Mouse (Mus musculus): Measurements from ENCODE around the gene S100a2.

The S100a2 gene

DNA sequence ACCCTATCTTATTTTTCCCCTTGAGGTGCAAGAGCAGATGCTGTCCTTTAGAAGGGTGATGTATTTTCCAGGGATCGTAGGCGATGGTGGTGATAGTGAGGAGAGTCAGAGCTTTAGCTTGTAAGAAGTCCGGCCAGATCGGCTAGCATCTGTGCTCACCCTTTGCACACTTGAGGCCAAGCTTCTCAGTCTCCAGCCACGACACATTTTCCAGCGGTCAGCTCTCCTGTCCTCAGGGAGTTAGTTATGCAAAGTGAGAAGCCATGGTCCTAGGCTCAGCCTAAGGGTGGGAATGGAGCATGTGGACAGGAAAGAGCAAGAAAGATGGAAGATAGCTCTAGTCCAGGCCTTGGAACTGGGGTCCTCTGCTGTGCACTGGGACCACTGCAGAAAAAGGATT, 6.8 kb downstream of the S100a2 start:
- DNase-seq (ENCODE audit: low read depth, low spot score) = no peak

DNA sequence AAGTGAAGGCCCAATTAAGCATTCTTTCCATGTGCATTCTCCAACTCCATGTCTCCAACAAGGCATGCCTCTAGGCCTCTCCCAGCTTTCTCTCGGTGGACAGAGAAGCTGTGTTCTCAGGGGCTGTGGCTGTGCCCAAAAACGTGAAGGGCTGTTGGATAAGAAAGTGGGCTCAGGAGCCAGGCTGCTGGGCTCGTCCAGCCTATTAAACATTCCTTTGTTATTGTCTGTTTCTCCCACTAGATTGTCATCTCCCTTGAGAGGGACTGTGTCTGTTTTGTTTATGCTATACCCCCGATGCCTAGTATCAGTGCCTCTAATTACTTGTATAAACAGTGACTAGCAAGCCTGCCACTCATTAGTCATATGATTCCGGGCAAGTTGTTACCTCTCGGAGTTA, 7.7 kb downstream of the S100a2 start:
- DNase-seq (ENCODE audit: low read depth, low spot score) = no peak

DNA sequence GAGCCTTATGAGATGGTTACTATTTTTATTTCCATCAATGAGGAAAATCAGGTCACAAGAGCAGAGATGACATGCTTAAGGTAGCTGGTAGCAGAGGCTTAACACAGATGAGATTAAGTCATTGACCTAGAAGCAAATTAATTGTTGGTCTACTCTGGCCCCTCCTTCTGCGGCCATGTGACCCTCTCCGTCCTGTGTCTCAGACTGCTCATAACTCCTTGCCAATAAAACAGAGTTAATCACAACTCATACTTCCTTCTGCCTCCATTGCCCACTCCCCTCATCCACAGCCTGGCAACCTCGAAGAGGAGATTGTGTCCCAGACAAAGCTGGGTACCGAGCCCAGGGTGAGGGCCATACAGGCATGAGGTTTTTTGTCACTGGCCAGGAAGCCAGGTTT, 8.2 kb downstream of the S100a2 start:
- no peak for DNase-seq (ENCODE audit: low read depth, low spot score)

DNA sequence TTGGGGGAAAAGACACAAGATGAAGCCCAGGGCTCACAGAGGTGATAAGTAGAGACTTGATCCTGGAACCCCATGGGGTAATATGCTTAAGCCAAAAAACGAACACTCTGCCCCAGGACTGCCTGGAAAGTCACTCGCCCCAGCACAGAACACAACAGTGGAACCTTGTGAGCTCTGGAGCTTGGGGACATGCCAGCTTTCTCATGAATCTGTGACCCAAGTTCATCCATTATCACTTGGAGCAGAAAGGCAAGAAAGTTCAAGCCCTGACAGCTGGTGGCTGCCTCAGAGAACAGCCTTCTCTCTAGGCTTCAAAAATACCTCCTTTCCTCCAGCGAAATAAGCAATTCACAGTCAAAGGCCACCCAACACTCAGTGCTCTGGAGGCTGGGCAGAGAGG, 9.4 kb downstream of the S100a2 start:
- no peak for DNase-seq (ENCODE audit: low read depth, low spot score)

DNA sequence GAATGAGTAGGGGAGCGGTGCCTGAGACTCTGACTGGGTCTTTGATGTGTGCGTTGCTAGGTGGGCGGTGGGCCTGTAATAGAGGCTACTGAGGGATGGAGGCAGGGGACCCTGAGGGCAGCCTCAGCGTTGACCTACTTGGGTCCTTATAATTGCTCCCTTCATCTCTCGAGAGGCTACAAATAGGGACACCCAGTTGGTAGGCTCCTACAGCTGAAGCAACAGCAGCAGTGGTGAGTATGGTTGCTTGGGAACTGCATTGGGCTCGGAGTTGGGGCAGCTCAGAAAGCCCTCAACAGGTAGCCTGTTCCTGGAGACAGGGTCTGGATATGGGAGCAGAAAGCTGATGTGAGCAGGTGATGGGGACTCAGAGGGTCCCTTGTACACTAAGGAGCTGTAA, 10.0 kb downstream of the S100a2 start:
- no peak for DNase-seq (ENCODE audit: low read depth, low spot score)

DNA sequence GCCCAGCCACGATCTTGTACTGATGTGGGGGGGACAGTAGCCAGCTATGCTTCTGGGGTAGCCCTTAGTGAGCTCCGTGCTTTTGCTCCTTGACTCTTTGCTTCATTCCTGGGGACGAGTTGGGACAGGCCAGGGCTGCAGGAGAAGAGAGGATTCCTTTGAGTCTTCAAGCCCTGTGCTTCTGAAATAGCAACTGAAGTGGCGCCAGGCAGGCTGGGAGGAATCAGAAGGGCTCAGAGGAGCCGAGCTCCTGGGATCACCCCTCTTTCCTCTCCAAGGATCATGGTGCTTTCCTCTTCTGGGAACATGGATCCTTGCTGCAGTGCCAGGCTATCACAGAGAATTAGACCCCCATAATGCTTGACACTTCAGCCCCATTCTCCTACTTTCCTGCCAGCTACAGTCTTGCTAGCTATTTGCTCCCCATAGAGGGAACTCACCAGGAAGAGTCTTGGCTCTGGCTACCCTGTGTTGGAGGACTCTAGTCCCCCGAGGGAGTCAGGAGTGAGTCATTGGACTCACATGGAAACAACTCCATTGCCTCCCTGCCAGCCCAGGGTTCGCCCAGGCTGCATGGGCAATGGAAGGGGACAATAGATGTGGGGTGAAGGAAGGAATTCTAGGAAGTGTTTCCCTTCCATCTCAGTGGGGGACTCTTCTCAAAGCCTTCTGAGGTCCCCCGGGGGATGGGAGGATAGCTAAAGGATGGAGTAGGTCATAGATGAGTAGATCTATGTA, 10.6 kb downstream of the S100a2 start:
- no peak for DNase-seq (ENCODE audit: low read depth, low spot score)

DNA sequence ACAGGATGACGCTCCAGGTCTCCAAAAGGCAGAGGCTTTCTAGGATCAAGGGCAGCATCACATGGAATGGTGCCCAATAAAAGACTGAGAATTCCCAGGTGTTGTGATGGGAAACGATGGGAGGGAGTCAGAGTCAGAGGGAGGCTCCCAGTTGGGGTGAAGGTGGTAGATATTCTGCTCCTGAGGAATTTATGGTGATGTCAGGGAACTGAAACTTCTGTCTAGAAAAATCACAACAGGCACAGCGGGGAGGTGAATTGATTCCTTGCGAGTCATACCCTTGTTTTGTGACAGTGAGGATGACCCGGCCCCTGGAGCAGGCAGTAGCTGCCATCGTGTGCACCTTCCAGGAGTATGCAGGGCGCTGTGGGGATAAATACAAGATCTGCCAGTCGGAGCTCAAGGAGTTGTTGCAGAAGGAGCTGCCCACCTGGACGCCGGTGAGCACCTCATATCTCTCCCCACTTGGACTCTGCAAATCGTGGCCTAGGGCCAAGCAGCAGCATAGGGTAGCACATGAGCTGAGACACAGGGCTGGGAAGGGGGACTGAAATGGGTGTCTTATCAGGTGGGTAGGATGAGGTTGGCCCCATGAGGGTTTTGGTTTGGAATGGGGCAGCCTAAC, 11.6 kb downstream of the S100a2 start, which contains the start of gene Gm42674:
Gene Gm42674 (plus strand): TSS at position 419 of the 625 bp plus-strand sequence.
- DNase-seq (ENCODE audit: low read depth, low spot score) = no peak

DNA sequence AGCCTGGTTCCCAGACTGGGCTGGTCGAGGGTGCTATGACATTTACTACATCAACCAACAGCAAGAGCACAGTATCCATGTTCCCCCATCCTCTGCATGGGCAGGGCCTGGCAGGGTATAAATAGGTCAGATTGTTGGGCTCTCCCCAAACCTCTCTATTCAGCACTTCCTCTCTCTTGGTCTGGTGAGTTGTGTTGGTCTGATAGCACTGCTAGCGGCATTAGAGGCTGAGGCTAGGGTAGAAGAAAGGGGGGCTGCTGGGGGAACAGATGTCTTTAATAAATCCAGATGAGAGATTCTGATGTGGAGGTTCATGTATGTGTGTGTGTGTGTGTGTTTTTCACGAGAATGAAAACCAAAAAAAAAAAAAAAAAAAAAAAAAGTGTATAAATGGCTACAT, 13.6 kb downstream of the S100a2 start, which contains the start of gene S100a4:
Gene S100a4 (plus strand): TSS at position 149 of the 400 bp plus-strand sequence.
- DNase-seq (ENCODE audit: low read depth, low spot score) = no peak

DNA sequence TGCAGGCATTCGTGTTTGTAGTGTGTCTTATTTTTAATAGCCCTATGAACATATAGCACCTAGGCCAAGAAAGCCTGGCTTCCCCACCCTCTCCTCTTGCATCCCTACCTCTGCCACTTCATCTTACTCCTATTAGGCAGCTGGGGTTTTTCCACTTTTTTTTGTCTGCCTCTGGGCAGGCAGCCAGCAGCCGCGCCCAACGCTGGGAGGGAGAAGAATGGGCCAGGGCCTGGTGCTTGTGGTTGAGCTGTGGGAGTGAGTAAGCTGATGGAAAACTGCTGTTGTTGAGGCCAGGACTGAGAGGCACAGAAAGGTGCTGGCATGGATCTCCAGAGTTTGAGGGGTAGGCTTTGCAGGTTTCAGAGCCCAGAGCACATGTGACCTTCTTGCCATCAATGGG, 14.4 kb downstream of the S100a2 start:
- no peak for DNase-seq (ENCODE audit: low read depth, low spot score)

DNA sequence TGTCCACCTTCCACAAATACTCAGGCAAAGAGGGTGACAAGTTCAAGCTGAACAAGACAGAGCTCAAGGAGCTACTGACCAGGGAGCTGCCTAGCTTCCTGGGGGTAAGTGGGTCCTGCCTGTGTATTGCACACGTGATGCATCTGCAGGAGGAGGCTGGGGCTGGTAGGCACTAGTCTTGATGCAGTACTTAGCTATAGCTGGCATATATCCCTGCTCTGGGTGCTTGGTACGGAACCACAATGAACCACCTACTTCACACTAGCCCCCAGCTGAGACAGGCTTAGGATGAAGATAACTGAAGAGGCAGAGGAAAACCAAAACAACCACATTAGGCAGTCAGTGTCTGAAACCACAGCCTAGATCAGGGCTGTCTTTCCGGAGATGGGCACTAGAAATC, 15.0 kb downstream of the S100a2 start:
- DNase-seq (ENCODE audit: low read depth, low spot score) = no peak

DNA sequence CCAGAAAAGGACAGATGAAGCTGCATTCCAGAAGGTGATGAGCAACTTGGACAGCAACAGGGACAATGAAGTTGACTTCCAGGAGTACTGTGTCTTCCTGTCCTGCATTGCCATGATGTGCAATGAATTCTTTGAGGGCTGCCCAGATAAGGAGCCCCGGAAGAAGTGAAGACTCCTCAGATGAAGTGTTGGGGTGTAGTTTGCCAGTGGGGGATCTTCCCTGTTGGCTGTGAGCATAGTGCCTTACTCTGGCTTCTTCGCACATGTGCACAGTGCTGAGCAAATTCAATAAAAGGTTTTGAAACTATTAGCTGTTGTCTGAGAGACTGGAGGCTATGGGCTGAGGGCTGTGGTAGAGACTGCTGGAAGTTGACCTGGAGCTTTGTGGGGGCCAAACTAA, 15.7 kb downstream of the S100a2 start:
- DNase-seq (ENCODE audit: low read depth, low spot score) = no peak

DNA sequence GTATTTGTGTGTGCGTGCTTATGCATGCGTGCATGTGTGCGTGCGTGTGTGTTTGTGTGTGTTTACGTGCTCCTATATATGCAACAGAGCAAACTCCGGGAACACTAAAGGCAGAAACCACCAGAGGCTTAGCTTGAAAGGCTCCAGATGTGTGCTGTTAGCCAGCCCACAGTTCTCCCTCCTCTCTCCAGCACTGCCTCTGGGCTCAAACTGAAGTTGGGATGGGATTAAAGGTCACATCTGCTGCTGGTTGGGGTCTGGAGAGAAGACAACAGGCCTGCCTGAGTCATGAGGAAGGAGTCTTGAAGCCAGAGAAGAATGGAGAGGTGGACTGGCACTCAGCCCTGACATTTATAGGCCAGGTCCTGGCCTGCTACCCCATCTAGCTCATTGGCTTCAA, 16.1 kb downstream of the S100a2 start:
- no peak for DNase-seq (ENCODE audit: low read depth, low spot score)

DNA sequence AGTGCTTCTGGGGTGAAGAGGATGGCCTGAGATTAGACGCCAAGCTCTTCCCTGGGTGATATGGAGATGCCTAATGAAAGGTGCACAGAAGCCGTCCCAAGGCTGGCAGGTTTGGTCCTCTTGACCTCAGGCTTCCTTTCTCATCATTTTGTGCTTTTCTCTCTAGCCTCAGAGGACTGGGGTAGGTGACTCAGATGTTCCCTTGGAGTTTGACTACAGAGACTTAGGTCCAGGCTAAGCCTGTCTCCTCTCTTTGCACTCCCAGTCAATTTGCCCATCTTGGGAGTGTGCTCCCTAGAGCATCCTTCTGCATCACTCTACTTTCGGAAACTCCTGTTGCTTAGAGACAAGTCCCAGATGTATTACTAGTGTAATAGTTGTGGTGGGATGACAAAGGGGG, 17.3 kb downstream of the S100a2 start:
- no peak for DNase-seq (ENCODE audit: low read depth, low spot score)

DNA sequence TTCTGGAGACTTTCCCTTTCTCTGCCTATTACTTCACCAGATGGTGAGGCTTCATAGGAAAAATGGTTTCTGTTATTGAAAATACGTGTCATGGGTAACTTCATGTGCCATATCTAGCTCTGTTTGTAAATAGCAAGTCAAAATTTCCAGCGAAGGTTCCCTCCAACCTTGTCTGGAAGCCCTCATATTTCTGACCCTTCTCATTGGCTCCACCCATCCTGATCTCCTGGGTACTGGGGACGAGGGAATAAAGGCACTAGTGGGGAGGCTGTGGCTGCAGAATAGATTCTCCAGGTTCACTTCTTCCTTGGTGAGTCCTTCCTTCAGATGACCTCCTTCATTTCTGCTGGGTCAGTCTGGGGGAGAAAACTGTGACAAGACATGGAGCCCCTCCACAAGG, 18.2 kb downstream of the S100a2 start, which contains the start of gene S100a5:
Gene S100a5 (plus strand): TSS at position 301 of the 400 bp plus-strand sequence.
- DNase-seq (ENCODE audit: low read depth, low spot score) = no peak

DNA sequence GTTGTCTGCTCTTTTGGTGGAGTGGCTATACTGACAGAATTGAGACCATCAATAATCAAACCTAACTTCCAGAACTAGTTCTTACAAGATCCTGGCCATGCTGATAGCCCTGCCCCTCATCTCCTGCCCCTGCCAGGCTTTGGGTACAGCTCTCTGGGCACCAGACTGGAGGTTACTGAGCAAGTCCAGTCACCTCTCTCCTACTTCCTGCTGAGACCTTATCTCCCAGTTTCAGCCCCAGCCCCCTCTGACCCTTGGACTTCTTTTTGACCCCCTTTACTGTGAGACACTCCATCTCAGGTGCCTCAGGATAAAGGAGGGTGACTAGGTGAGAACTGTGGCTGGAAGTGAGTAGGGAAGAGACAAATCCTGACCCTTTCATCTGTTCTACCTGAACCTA, 19.1 kb downstream of the S100a2 start:
- DNase-seq (ENCODE audit: low read depth, low spot score) = no peak

DNA sequence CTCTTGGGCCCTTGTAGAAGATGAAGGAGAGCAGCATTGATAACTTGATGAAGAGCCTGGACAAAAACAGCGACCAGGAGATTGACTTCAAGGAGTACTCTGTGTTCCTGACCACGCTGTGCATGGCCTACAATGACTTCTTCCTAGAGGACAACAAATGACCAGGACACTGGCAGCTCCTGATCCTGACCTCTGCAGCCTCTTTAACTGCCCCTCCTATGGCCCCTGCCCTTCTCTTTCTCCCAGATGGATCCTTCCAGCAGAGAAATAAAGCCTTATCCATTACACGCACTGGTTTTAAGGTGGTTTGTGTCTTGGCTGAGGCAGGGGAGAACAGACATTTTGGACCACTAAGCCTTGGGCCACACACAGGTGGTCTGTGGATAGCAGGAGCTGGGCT, 21.4 kb downstream of the S100a2 start:
- DNase-seq (ENCODE audit: low read depth, low spot score) = no peak

DNA sequence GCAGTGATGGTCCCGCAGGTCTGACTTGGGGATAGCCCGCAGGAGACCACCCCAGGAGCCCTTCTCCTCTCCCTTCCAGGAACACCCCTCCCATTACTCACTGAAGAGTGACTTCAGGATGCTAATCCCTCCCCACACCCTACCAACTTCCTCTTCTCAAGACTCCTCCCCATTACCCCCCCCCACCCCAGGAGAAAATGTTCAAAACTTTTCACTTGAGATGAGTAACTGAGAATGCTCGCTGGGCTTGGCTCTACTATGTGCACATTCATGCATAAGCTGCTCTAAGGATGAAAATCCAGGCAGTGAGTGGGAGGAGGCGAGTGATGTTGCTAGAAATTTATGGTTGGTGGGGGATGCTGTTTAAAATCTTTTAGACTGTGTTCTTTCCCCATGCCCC, 22.0 kb downstream of the S100a2 start:
- no peak for DNase-seq (ENCODE audit: low read depth, low spot score)

DNA sequence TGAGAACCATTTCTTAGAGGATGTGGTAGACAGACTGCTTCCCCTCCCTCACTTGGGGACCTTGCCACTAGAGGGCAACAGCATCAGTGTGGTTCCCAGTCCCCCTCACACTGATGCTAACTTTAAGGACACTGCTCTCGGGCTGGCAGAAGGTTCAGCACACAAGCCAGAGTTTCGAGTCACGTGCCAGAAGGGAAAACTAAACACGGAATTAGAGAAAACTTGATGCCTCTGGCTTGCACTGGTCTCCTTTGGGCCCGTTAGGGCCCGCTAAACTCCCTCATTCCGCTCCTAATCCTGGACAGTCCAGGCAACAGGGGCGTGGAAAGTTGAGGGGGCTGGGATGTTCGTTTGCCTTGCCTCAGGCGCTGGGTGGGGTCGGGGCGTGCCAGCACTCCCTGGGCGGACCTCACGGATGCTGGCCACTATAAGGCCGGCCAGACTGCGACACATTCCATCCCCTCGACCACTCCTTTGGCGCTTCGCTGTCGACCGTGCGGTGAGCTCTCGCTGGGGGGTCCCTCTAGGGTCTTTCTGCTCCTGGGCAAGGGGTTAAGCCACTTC, 22.8 kb downstream of the S100a2 start, which contains the start of gene S100a6:
Gene S100a6 (plus strand): TSS at position 155 of the 564 bp plus-strand sequence.
- DNase-seq (ENCODE audit: low read depth, low spot score) = peak; percentile 88

DNA sequence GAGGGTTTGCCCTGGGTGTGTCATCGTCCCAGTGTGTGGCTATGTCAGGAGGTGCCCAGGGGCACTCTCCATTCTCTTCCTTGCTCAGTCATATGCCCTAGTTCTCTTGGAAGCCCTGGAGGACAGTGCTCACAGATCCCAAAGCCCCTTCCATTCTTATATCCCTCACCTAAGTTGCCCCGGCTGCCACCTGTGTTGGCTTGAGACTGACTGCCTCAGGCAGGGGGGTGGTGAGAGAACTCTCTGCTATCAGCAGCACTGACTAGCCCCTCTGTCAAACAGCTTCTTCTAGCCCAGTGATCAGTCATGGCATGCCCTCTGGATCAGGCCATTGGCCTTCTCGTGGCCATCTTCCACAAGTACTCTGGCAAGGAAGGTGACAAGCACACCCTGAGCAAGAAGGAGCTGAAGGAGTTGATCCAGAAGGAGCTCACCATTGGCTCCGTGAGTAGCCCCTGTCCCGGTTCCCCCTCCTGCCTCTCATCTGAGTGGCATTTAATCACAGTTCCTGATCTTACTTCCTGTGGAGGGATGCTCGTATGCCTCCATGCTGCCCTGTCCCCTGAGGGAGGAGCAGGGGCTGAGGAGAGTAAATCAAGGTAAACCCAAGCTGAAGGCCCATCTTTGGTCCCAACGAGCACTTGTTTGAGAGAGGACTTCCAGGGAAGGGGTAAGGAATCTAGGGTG, 23.6 kb downstream of the S100a2 start:
- DNase-seq (ENCODE audit: low read depth, low spot score) = no peak

DNA sequence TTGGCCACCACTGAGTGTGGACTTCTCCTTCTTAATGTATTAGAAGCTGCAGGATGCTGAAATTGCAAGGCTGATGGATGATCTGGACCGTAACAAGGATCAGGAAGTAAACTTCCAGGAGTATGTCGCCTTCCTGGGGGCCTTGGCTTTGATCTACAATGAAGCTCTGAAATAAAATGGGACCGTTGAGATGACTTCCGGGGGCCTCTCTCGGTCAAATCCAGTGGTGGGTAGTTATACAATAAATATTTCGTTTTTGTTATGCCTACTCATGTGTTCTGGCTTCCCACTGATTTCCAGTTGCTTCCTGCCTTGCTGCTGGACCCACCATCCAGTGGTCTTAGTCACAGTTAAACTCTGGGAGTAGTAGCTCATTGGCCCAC, 24.1 kb downstream of the S100a2 start:
- DNase-seq (ENCODE audit: low read depth, low spot score) = no peak

DNA sequence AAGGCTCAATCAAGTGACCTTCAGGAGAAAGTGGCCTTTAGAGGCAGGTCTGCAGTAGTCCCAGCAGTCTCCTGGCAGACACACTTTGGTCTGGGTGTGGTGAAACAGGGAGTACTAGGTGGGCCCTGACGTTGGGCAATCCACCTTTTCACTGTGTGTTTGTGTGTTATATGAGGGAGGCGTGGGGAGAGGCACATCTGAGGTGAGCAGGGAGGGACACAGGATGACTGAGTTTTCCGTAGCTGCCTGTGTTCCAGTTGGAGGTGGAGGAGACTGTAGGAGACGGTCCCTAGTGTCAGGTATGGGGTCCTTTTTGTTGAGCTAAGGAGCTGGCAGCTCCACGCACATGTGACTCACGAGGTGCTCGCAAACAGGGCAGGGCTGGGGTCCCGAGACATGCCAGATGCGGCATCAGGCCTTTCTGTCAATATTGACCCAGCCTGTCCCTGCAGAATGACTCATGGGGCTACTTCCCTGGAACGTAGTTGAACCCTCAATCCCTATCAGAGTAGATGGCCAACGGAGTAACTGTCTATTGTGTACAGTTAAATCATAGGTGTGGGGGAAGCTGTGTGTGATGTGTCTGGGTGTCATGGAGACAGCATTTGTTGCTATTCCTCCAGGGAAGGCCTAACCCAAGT, 24.7 kb downstream of the S100a2 start:
- DNase-seq (ENCODE audit: low read depth, low spot score) = no peak

DNA sequence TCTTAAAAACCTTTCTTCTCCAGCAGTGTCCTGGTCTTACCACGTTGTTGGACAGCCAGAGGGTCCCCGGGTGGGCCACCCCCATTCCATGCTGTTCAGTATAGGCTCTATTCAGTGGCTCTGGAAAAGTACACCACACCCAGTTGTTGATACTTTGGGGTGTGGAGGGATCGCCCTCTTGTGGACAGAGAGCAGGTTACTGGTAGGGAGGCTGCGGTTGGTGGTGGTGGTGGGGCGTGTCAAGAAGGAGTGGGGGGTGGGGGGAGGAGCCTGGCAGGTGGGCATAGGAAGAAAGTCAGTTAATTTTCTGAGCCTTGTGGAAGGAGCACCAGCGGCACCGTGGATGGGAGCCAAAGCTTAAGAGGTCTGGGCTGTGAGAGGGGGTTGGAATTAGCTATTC, 25.4 kb downstream of the S100a2 start:
- peak; percentile 82 for DNase-seq (ENCODE audit: low read depth, low spot score)

All from ES-CJ7 (cell line).